9 mouse cellular contexts compared by ENCODE assay signal in genomic region chr15:26894801-26895229, GRCm38 (mm10). TPM values are rescaled to one million over a fixed set of nuclear protein-coding genes. Genes with fewer than 3 reads are reported as not detected.
DNase-seq lines count a peak whose midpoint lies in the region; ATAC-seq and TF ChIP-seq lines count a peak whose summit lies in the region.
"Had no signal": no experiment of that assay in that cellular context is flagged by ENCODE, and none has a peak within 500 bp of the region (broad histone marks: within the 10 kb centered on the region; RNA-seq: fewer than 3 reads in every experiment).

No protein-coding gene starts in this region.

- no peaks in the 10 kb centered on the region for H3K9me3 ChIP-seq in erythroblast, embryonic 14.5 days (ENCODE audit: control insufficient read depth, low read length)
- H3K9me3 ChIP-seq in hindbrain, embryonic 16.5 days (ENCODE audit: control insufficient read depth, low read length) = no peaks in the 10 kb centered on the region
- no peaks in the 10 kb centered on the region for H3K9me3 ChIP-seq in limb, embryonic 14.5 days (ENCODE audit: control insufficient read depth, low read length)
- no peaks in the 10 kb centered on the region for H3K9me3 ChIP-seq in midbrain, embryonic 15.5 days

- peaks cover 25% of the 10 kb centered on the region for H3K27me3 ChIP-seq in erythroblast, embryonic 14.5 days (ENCODE audit: control insufficient read depth)
- H3K27me3 ChIP-seq in hindbrain, embryonic 16.5 days (replicated peaks; ENCODE audit: control insufficient read depth, insufficient read depth, low read length) = no peaks in the 10 kb centered on the region
- H3K27me3 ChIP-seq in limb, embryonic 14.5 days (ENCODE audit: control insufficient read depth, insufficient read depth, low read length) = no peaks in the 10 kb centered on the region
- no peaks in the 10 kb centered on the region for H3K27me3 ChIP-seq in midbrain, embryonic 15.5 days (replicated peaks)
- H3K27me3 ChIP-seq: CH12.LX had no signal

- peak overlapping the region; percentile 98 for H3K4me2 ChIP-seq in hindbrain, embryonic 16.5 days (ENCODE audit: low read length)
- H3K4me2 ChIP-seq in limb, embryonic 14.5 days (replicated peaks; ENCODE audit: low read depth, low read length, severe bottlenecking) = peak overlapping the region; percentile 59
- H3K4me2 ChIP-seq in midbrain, embryonic 15.5 days = peak overlapping the region; percentile 96

- no peak for ATAC-seq in erythroblast, adult 5-6 weeks (replicated peaks; ENCODE audit: low FRiP score, poor library complexity, severe bottlenecking)
- ATAC-seq in hindbrain, embryonic 16.5 days = peak; percentile 76; the same call in 1 of the 2 replicates
- peak; percentile 39 for ATAC-seq in limb, embryonic 14.5 days (ENCODE audit: low FRiP score, low read depth)
- ATAC-seq in midbrain, embryonic 15.5 days (replicated peaks) = peak; percentile 87
- no peak for ATAC-seq in megakaryocyte, adult 5-6 weeks (ENCODE audit: poor library complexity, severe bottlenecking)

- DNase-seq in adrenal gland, postnatal 14 days = peak; percentile 60
- peak; percentile 20 to 26 for DNase-seq in gastrocnemius, postnatal 36 days
- DNase-seq in limb, embryonic 14.5 days (ENCODE audit: low spot score) = peak; percentile 24

- 0% methylated on average over 16 of the region's 28 CpGs for WGBS in hindbrain, embryonic 16.5 days
- under 1% methylated on average over 15 of the region's 28 CpGs for WGBS in limb, embryonic 14.5 days
- under 1% methylated on average over 26 of the region's 28 CpGs for WGBS in midbrain, embryonic 15.5 days

- peak overlapping the region; percentile 42 for H3K4me3 ChIP-seq in erythroblast, embryonic 14.5 days (replicated peaks)
- H3K4me3 ChIP-seq in hindbrain, embryonic 16.5 days (ENCODE audit: low read length) = peak overlapping the region; percentile 91
- peak overlapping the region; percentile 88 for H3K4me3 ChIP-seq in limb, embryonic 14.5 days (replicated peaks; ENCODE audit: low read length)
- peak overlapping the region; percentile 91 for H3K4me3 ChIP-seq in midbrain, embryonic 15.5 days

- H3K27ac ChIP-seq in hindbrain, embryonic 16.5 days (ENCODE audit: low read depth, low read length) = peak overlapping the region; percentile 86
- H3K27ac ChIP-seq in limb, embryonic 14.5 days (replicated peaks; ENCODE audit: low read depth, low read length) = peak overlapping the region; percentile 93
- peak overlapping the region; percentile 76 for H3K27ac ChIP-seq in midbrain, embryonic 15.5 days

- intact Hi-C loops in gastrocnemius, postnatal 36 days (cut with DNase I) = loop anchor here (10.0 kb wide), 1 partner anchor 250 kb away; no protein-coding TSS in a partner anchor

- no peaks in the 10 kb centered on the region for H3K4me1 ChIP-seq in erythroblast, embryonic 14.5 days (ENCODE audit: control insufficient read depth)
- peaks cover 6% of the 10 kb centered on the region for H3K4me1 ChIP-seq in hindbrain, embryonic 16.5 days (ENCODE audit: control insufficient read depth, insufficient read depth, low read depth, low read length)
- peaks cover 3% of the 10 kb centered on the region; the same call in 1 of the 2 replicates for H3K4me1 ChIP-seq in limb, embryonic 14.5 days (ENCODE audit: control insufficient read depth, insufficient read depth, low read length)
- H3K4me1 ChIP-seq in midbrain, embryonic 15.5 days = peaks cover 21% of the 10 kb centered on the region

- peak overlapping the region; percentile 88 for H3K9ac ChIP-seq in hindbrain, embryonic 16.5 days (ENCODE audit: low read depth, low read length)
- H3K9ac ChIP-seq in limb, embryonic 14.5 days (ENCODE audit: low read depth, low read length, severe bottlenecking) = peak overlapping the region; percentile 89
- H3K9ac ChIP-seq in midbrain, embryonic 15.5 days = peak overlapping the region; percentile 76

- H3K36me3 ChIP-seq in erythroblast, embryonic 14.5 days (ENCODE audit: control insufficient read depth) = no peaks in the 10 kb centered on the region
- H3K36me3 ChIP-seq in hindbrain, embryonic 16.5 days (ENCODE audit: control insufficient read depth, insufficient read depth, low read length) = no peaks in the 10 kb centered on the region
- H3K36me3 ChIP-seq in limb, embryonic 14.5 days (ENCODE audit: control insufficient read depth, insufficient read depth, low read length) = no peaks in the 10 kb centered on the region
- no peaks in the 10 kb centered on the region for H3K36me3 ChIP-seq in midbrain, embryonic 15.5 days (replicated peaks)

- no peak for TF ChIP-seq POLR2A in limb, embryonic 14.5 days (IDR thresholded peaks at IDR 0.05; ENCODE audit: borderline replicate concordance, extremely low read depth, insufficient read depth, insufficient read length)

RNA-seq across cellular contexts. Expression of gene Fbxl7, which starts 0.6 kb away (rescaled TPM):
- polyA plus RNA-seq in erythroblast, embryonic 14.5 days (2012) = not detected in 2 replicates
- not detected in 2 replicates for total RNA-seq in erythroblast, adult 5-6 weeks (2015; ENCODE audit: low replicate concordance)
- not detected in 2 replicates for total RNA-seq in erythroblast, adult 5-6 weeks (2017; ENCODE audit: low replicate concordance)
- total RNA-seq in adrenal gland, postnatal 14 days (2021) = 9.9 and 11.2 TPM in 2 replicates
- total RNA-seq in gastrocnemius, postnatal 36 days (2021) = 1 to 10 TPM; 1.4 TPM
- polyA plus RNA-seq in hindbrain, embryonic 16.5 days (2015; fragmentation: Nextera tagmentation; extraction: Ambion mirVana) = 9.1 and 10.1 TPM in 2 replicates
- polyA plus RNA-seq in limb, embryonic 14.5 days (2012; rRNA removed) = 17.5 and 23.1 TPM in 2 replicates
- 19.9 and 25.5 TPM in 2 replicates for polyA plus RNA-seq in limb, embryonic 14.5 days (2014; fragmentation: Nextera tagmentation; extraction: Ambion mirVana)
- polyA plus RNA-seq in midbrain, embryonic 15.5 days (2015; fragmentation: Nextera tagmentation; extraction: Ambion mirVana) = 9.4 and 10.4 TPM in 2 replicates
- total RNA-seq in megakaryocyte, adult 5-6 weeks (2015) = not detected in 2 replicates
- total RNA-seq in megakaryocyte, adult 5-6 weeks (2017) = not detected in 2 replicates
- total RNA-seq: CH12.LX had no signal

Comparison
In these comparisons a context has a peak if more than half of its experiments do, and no peak if none do; other contexts are left out.
1. ATAC-seq: peak in hindbrain, embryonic 16.5 days (single experiment), limb, embryonic 14.5 days (single experiment) and midbrain, embryonic 15.5 days (single experiment); none in erythroblast, adult 5-6 weeks (single experiment) and megakaryocyte, adult 5-6 weeks (single experiment).
2. Peak in every context shown above with its lines, with median percentiles within 50 percentile points of each other: H3K4me3 ChIP-seq, DNase-seq, H3K27ac ChIP-seq, H3K4me2 ChIP-seq and H3K9ac ChIP-seq.